Mouse (Mus musculus) heart, embryonic 11.5 days (tissue): ENCODE data around the gene Psmd8. TPM values are rescaled to one million over a fixed set of nuclear protein-coding genes. Genes with fewer than 3 reads are reported as not detected.

ENCODE experiments used
- ATAC-seq: fragments of 200-750 bp; cut with Nextera tagmentation; replicated peaks from 2 replicates; pipeline ENCODE4 v1.8.0; 2017; ENCODE audit warnings: moderate library complexity; ENCODE audit not compliant: insufficient number of reproducible peaks, low FRiP score, low TSS enrichment
- H3K27ac ChIP-seq: fragments of 300-500 bp; sonication (generic); 2 replicates; pipeline ENCODE4 v1.5.1; 2014; ENCODE audit warnings: mild to moderate bottlenecking, low read depth, low read length
- H3K27me3 ChIP-seq: fragments of 300-500 bp; sonication (generic); 2 replicates; pipeline ENCODE4 v1.6.1; 2014; ENCODE audit warnings: mild to moderate bottlenecking, low read length, mixed read lengths; ENCODE audit not compliant: control insufficient read depth, insufficient read depth
- H3K36me3 ChIP-seq: fragments of 300-500 bp; sonication (generic); 2 replicates; pipeline ENCODE4 v1.6.1; 2014; ENCODE audit warnings: mild to moderate bottlenecking, low read length, moderate library complexity, mixed read lengths; ENCODE audit not compliant: control insufficient read depth, insufficient read depth
- H3K4me1 ChIP-seq: fragments of 300-500 bp; sonication (generic); 2 replicates; pipeline ENCODE4 v1.6.1; 2014; ENCODE audit warnings: low read length; ENCODE audit not compliant: control insufficient read depth, insufficient read depth
- H3K4me2 ChIP-seq: fragments of 300-500 bp; sonication (generic); 2 replicates; pipeline ENCODE4 v1.6.1; 2014; ENCODE audit warnings: mild to moderate bottlenecking, moderate library complexity
- H3K4me3 ChIP-seq: fragments of 300-500 bp; sonication (generic); 2 replicates; pipeline ENCODE4 v1.5.1; 2014; ENCODE audit warnings: low read depth, low read length
- H3K9ac ChIP-seq: fragments of 300-500 bp; sonication (generic); 2 replicates; pipeline ENCODE4 v1.6.1; 2014; ENCODE audit warnings: mild to moderate bottlenecking, low read depth, low read length, moderate library complexity
- H3K9me3 ChIP-seq: fragments of 300-500 bp; sonication (generic); replicated peaks from 2 replicates; pipeline ENCODE4 v1.6.1; 2016; ENCODE audit warnings: low read length; ENCODE audit not compliant: control insufficient read depth
- whole genome bisulfite sequencing: fragments of 180-500 bp; shearing (Covaris S2); extraction: QIAGEN DNeasy Blood & Tissue Kit; methylation state at CpG from one replicate; pipeline ENCODE4 v1.1.7; 2014; ENCODE audit not compliant: insufficient replicate concordance; 5-methylcytosine and 5-hydroxymethylcytosine counted together
- polyA plus RNA-seq: library from polyadenylated mRNA; unstranded; fragments of >200 nt; fragmentation: Nextera tagmentation; extraction: Ambion mirVana; gene quantifications from 2 replicates; pipeline ENCODE4 v1.2.1, GENCODE M21; 2014

Gene Psmd8
- polyA plus RNA-seq, 1 experiment from 2014 or later, result 235 TPM

DNA sequence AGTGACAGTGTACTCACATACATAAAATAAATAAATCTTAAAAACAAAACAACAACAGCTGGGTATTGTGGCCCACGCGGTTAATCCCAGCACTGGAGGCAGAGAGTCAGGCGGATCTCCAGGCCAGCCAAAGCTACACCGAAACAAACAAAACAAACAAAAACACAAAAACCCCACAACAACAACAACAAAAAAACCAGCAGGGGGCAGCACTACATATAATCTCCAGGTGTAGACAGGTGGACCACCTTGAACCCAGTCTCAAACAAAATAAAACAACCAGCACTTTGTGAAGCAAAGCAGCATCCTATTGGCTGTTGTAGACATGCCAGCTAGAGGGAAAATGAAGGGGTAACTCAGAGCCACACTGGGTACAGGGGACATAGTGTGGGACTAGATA lies 2.4 kb downstream of the Psmd8 start:
- Histone ChIP-seq H3K36me3 (peaks cover 23% of the 10 kb centered on the region), H3K9ac (no peak overlapping the region), H3K4me1 (peaks cover 12% of the 10 kb centered on the region), H3K27ac (no peak overlapping the region), H3K4me3 (no peak overlapping the region), H3K27me3 (peaks cover 9% of the 10 kb centered on the region), H3K4me2 (no peak overlapping the region), H3K9me3 (no peaks in the 10 kb centered on the region)
- WGBS, result 84% methylated on average over 4 of the region's 4 CpGs
- no peak for ATAC-seq

DNA sequence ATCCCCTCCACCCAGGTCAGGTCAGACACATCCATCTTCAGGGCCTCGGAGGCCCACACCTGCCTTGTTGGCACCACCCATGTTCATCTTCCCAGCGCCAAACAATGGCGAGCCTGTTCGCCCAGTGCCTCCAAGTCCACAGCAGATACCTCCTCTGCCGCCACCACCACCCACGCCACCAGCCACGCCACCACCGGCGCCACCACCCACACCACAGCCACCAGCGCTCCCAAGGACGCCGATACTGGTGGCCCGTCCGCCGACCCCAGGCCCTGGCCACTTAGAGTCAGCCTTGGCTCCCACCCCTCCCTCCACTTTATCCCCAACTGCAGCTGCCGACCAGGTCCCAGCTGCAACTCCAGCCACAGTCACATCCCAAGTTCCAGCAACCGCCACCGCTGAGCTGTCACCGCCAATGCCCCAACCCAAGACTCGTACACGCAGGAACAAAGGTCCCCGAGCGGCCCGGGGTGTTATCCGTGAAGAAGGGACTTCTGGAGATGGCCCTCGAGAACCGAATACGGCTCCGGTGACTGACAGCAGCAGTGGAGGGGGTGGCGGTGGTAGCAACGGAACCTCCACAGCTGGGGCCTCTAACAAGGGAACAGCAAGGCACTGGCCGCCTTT lies 8.0 kb downstream of the Psmd8 start:
- H3K4me2 ChIP-seq, result peak overlapping the region; percentile 81; the same call in 1 of the 2 replicates

DNA sequence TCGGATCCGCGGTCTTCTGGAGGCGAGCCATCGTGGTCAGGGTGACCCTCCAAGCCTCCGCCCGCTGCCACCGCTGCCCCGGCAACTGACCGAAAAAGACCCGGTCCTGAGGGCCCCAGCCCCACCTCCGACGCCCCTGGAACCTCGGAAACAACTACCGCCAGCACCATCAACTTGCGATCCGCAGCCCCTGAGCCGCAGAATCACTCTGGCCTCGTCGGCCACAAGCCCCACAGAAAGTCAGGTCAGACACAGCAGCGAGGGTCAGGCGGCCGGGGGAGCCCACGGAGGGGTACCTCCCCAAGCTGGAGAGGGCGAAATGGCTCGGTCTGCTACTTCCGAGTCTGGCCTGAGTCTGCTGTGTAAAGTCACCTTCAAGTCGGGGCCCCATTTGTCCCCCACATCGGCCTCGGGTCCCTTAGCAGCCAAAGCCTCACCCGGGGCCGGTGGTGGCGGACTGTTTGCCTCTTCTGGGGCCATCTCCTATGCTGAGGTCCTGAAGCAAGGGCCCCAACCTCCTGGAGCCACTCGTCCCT lies 8.9 kb downstream of the Psmd8 start:
- ATAC-seq, result no peak
- H3K4me3 ChIP-seq, result peak overlapping the region; percentile 71
- peak overlapping the region; percentile 81 for H3K4me2 ChIP-seq
- peak overlapping the region; percentile 54 for H3K9ac ChIP-seq
- H3K36me3 ChIP-seq, result peaks cover 26% of the 10 kb centered on the region
- 6% methylated on average over 34 of the region's 34 CpGs for WGBS
- peaks cover 57% of the 10 kb centered on the region for H3K27me3 ChIP-seq
- H3K9me3 ChIP-seq, result no peaks in the 10 kb centered on the region
- peaks cover 17% of the 10 kb centered on the region for H3K4me1 ChIP-seq
- no peak overlapping the region for H3K27ac ChIP-seq

More for the DNA sequence above, 8.0 kb downstream of the Psmd8 start:
- Histone ChIP-seq H3K9ac (no peak overlapping the region; the same call in 1 of the 2 replicates), H3K27ac (no peak overlapping the region), H3K27me3 (peaks cover 52% of the 10 kb centered on the region), H3K36me3 (peaks cover 26% of the 10 kb centered on the region), H3K9me3 (no peaks in the 10 kb centered on the region), H3K4me1 (peaks cover 17% of the 10 kb centered on the region), H3K4me3 (peak overlapping the region; percentile 71; the same call in 1 of the 2 replicates)
- ATAC-seq, result no peak
- 29% methylated on average over 32 of the region's 32 CpGs for WGBS

DNA sequence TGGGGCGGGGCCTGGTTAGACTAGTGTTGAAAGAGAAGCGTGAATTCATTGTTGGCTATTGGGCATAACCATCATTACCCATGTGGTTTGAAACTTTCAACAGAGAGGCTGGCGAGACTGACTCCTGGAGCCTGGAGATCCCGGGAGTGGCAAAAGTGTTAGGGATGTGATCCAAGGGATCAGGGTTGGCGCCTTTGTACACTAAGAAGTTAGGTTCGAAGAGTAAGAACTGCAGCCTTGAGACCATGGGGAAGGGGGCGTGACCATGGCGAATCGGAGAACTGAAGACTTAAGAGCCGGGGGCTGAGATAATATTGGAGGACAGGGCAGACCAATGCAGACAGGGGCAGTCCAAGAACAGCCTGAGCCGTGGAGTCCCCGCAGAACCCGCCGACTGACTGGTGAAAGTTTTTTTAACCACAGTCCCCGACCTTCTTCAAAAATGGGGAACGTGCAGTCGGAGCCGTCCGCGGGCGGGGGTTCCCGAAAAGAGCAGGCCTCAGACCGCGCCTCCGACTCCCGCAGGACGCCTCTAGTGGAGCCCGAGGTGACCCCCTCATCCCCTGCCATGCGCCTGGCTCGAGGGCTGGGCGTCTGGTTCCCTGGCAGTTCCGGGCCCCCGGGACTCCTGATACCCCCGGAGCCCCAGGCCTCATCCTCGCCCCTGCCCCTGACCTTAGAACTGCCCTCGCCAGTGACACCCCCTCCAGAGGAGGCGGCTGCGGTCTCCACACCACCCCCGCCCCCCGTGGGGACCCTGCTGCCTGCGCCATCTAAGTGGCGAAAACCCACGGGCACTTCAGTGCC lies 9.5 kb downstream of the Psmd8 start:
- 2% methylated on average over 43 of the region's 43 CpGs for WGBS
- ATAC-seq, result no peak
- H3K4me3 ChIP-seq, result peak overlapping the region; percentile 71
- H3K36me3 ChIP-seq, result peaks cover 20% of the 10 kb centered on the region
- peak overlapping the region; percentile 81 for H3K4me2 ChIP-seq
- peaks cover 59% of the 10 kb centered on the region for H3K27me3 ChIP-seq
- no peak overlapping the region for H3K27ac ChIP-seq
- H3K9ac ChIP-seq, result peak overlapping the region; percentile 54
- peaks cover 17% of the 10 kb centered on the region for H3K4me1 ChIP-seq
- H3K9me3 ChIP-seq, result no peaks in the 10 kb centered on the region

DNA sequence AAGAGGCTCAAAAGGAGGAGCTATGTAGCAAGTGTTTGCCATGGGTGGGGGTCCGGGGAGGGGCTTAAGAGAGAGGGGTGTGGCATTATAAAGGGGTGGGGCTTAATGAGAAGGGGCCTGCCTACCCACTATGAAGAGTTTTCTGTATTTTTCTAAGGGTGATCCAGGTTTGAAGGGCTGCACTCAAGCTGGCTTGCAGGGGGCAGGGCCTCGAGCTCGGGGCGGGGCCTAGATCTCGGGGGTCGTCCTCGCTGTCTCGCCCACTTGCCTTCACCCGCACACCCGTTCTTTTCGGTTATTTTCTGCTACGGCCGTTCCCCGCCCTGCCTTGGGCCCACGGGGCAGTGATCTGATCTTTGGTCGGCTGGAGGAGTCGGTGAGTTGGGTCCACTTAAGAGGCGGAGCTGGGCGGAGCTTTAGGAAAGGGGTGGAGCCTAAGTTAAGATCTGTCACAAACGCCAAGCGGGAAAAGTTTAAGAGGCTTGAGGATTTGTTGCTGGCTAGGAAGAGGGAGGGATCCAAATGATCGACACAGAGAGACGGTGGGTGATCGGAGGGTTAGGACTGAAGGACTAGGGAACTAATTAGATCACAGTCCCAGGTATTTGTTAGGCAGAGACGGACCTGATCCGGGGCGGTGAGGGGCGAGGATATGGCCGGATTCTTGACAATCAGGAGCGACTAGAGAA lies 10.3 kb downstream of the Psmd8 start, which contains the start of the genes Ggn and Spred3:
TSS of gene Ggn (plus strand) at position 145 of the 689 bp plus-strand sequence.
TSS of gene Spred3 (minus strand) at position 346 of the 689 bp plus-strand sequence.
- H3K9ac ChIP-seq, result peak within 1 kb of the TSS; percentile 70
- peak; percentile 47 for ATAC-seq
- peak within 1 kb of the TSS; percentile 1; the same call in 1 of the 2 replicates for H3K27ac ChIP-seq
- H3K27me3 ChIP-seq, result peaks cover 59% of the 10 kb centered on the region
- H3K36me3 ChIP-seq, result peaks cover 13% of the 10 kb centered on the region
- peaks cover 17% of the 10 kb centered on the region for H3K4me1 ChIP-seq
- no peaks in the 10 kb centered on the region for H3K9me3 ChIP-seq
- H3K4me3 ChIP-seq, result peak within 1 kb of the TSS; percentile 71
- peak within 1 kb of the TSS; percentile 81 for H3K4me2 ChIP-seq
- WGBS, result under 1% methylated on average over 30 of the region's 30 CpGs

DNA sequence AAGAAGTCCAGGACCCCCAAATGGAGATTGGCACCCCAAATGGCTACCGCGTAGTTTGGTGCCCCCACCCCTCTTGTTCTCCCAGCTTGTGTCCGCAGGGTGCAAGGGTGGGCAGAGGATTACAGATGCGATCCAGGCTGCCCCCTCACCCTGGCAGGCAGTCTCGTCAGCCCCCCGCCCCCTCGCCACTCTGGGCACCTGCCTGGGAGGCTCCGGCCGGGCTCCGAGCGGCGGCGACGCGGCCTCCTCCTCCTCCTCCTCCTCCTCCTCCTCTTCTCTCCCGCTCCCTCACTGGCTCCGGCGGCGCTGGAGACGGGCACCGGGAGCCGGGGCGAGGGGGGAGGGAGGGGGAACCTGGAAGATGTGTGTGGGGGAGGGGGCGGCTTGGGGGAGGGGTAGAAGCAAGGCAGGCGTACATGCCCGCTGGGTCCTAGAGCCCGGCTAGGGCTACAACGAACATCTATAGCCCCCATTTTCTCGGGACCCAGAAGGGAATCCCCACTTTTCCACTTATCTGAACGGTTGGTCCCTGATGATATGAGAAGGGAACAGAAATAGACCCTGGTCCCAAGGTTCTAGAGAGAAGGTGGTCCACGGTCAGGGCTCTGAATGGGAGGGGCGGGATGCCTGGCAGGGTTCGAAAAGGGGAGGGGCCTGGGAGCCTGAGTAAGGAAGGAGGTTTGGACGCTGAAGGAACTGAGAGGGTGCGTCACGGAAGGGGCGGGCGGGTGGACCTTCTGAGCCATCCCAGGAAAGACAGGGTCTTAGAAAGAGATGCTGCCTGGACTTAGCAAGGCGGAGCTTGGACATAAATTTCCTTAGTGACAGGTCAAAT lies 11.1 kb downstream of the Psmd8 start:
- ATAC-seq, result peak; percentile 65
- under 1% methylated on average over 39 of the region's 39 CpGs for WGBS
- Histone ChIP-seq H3K9me3 (no peaks in the 10 kb centered on the region), H3K4me1 (peaks cover 17% of the 10 kb centered on the region), H3K9ac (peak overlapping the region; percentile 70), H3K27ac (peak overlapping the region; percentile 1; the same call in 1 of the 2 replicates), H3K4me3 (peak overlapping the region; percentile 71), H3K36me3 (peaks cover 6% of the 10 kb centered on the region; the same call in 1 of the 2 replicates), H3K4me2 (peak overlapping the region; percentile 81), H3K27me3 (peaks cover 59% of the 10 kb centered on the region)

DNA sequence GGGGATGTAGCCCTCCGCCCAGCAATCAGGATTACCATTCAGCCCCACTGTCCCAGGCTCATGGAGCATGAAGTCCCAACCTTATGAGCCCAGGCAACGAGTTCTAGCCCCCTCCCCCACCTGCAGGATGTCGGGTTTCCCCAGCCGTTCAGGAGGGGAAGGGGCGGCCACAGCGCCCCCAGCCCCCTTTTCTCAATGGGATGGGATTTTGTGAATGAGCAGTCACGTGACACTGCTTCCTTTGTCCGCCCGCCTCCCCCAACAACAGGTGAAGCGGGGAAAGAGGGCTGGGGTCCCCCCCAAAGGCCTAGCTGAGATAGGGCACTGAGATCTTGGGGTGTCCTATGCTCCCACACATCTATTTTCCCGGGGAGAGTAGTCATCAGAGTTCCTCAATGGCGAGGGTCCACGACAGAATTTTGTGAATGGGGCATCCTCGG lies 11.7 kb downstream of the Psmd8 start:
- Histone ChIP-seq H3K4me2 (peak overlapping the region; percentile 81), H3K27ac (no peak overlapping the region), H3K27me3 (peaks cover 57% of the 10 kb centered on the region), H3K9ac (peak overlapping the region; percentile 70), H3K4me3 (peak overlapping the region; percentile 71), H3K36me3 (peaks cover 5% of the 10 kb centered on the region; the same call in 1 of the 2 replicates), H3K9me3 (no peaks in the 10 kb centered on the region), H3K4me1 (peaks cover 17% of the 10 kb centered on the region)
- 0% methylated on average over 14 of the region's 14 CpGs for WGBS
- no peak for ATAC-seq
